Mouse (Mus musculus) bone marrow, adult 2 months (tissue): Measurements from ENCODE around the gene Rsl1d1. TPM values are rescaled to one million over a fixed set of nuclear protein-coding genes. Genes with fewer than 3 reads are reported as not detected.

Experiments
- H3K27ac ChIP-seq: fragments of 200-500 bp; 2 replicates; pipeline ENCODE4 v1.5.1; 2012; ENCODE audit warnings: low read depth, mild to moderate bottlenecking, control low read depth, inconsistent platforms, low read length; ENCODE audit not compliant: control insufficient read depth, poor library complexity, insufficient read depth
- H3K4me1 ChIP-seq: fragments of 200-500 bp; 2 replicates; pipeline ENCODE4 v1.6.1; 2011; ENCODE audit warnings: low read length; ENCODE audit not compliant: control insufficient read depth, insufficient read depth
- H3K4me3 ChIP-seq: fragments of 200-500 bp; replicated peaks from 2 replicates; pipeline ENCODE3; 2011; ENCODE audit warnings: mild to moderate bottlenecking, low read depth, low read length, control low read depth; ENCODE audit not compliant: control insufficient read depth
- CTCF ChIP-seq: fragments of 200-500 bp; IDR thresholded peaks from 2 replicates; pipeline ENCODE4 v1.5.1; 2011; ENCODE audit warnings: low read length, control low read depth; ENCODE audit not compliant: control insufficient read depth, insufficient read depth
- POLR2A ChIP-seq: fragments of 200-500 bp; IDR thresholded peaks from 2 replicates; pipeline ENCODE4 v1.6.1; 2011; ENCODE audit warnings: low read depth, mild to moderate bottlenecking, control low read depth, low read length, borderline replicate concordance; ENCODE audit not compliant: control insufficient read depth
- WGBS: fragments of 180-500 bp; shearing (Covaris S2); methylation state at CpG from one replicate; pipeline ENCODE4 v1.1.7; 2018; 5-methylcytosine and 5-hydroxymethylcytosine counted together
- polyA plus RNA-seq: library from polyadenylated mRNA; stranded (reverse); fragments of >200 nt; gene quantifications from 2 replicates; pipeline ENCODE4 v1.2.4, GENCODE M21; 2011; ENCODE audit warnings: low replicate concordance; ENCODE audit not compliant: missing spikeins, insufficient read depth, insufficient read length

The Rsl1d1 gene
- polyA plus RNA-seq, 1 experiment = 76.4 TPM

DNA sequence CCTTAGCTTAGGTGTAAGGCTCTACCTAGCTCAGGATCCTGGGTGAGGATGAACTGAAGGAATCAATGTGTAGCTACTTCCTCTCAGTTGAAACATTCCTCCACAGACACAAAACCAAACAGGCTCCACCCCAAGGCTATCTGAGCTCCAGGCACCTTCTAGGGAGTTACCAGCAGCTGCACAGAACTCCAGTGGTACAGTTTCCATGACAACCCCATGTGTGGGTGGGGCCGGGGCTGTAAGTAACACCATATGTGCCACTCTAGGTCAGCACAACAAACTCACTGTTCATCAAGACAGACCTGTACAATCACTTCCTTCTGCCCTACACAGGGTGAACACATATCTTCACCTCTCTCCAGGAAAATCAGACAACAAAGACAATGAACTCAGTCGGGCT is 4.7 kb downstream of the Rsl1d1 start:
- TF ChIP-seq CTCF (no peak), POLR2A (no peak)
- Histone ChIP-seq H3K27ac (no peak overlapping the region), H3K4me1 (no peaks in the 10 kb centered on the region), H3K4me3 (no peak overlapping the region)
- WGBS = 63% methylated on average over 2 of the region's 2 CpGs

DNA sequence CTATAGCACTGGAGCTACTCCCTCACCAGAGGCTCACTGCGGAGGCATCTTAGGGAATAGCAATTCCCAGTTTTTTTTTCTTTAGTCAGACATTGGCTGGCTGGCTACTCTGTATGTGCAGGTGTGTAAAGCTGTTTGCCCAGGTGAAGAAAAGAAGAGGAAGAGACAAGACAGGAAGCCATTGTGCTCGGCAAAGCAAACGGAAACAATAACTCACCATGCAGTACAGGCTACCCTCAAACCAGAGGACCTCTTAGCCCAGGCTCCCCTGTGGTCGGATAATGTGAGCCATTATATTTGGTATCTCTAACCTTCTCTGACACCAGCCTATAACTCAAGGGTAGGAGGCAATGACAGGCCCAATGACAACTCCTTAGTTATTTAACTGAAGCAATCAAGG is 6.1 kb downstream of the Rsl1d1 start:
- no peaks in the 10 kb centered on the region for H3K4me1 ChIP-seq
- no peak overlapping the region for H3K27ac ChIP-seq
- WGBS = 85% methylated on average over 4 of the region's 4 CpGs
- H3K4me3 ChIP-seq = no peak overlapping the region
- TF ChIP-seq POLR2A (no peak), CTCF (no peak)

DNA sequence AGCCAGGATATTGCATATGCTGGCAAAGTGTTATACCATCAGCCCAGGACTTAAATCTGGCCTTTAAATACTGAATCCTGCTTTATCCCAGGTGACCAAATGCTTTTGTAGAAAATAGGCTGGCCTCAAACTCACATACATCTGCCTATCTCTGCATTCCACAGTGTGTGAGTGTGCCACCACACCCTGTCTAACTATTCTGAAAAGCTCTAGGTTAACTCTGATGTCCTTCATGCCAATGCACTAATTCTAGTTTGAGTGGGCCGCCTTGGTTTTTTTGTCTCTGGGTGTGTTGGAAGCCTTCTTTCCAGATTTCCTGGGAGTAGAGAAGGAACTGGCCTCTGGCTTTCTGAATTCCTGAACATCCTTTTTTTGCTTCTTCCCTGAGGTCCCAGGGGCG is 9.9 kb downstream of the Rsl1d1 start:
- H3K4me3 ChIP-seq = no peak overlapping the region
- H3K27ac ChIP-seq = no peak overlapping the region
- 88% methylated on average over 2 of the region's 2 CpGs for WGBS
- TF ChIP-seq POLR2A (no peak), CTCF (no peak)
- no peaks in the 10 kb centered on the region for H3K4me1 ChIP-seq

DNA sequence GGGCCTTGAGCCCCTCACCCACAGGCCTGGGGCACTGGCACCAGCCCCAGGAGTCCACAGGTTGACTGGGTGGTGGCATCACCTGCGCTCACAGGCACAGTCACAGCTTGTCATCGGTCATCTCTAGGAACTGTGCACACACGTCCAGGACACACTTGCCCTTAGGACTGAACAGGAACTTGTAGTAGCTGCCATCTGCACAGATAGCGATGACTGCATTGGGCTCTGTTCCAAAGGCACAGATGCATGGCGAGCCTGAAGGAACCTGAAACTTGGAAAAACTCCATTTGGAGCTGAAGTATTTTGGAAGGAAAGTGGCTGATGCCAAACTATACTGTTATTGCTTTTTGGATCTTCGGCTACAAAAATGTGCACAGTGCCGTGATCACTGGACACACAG is 13.0 kb downstream of the Rsl1d1 start:
- TF ChIP-seq POLR2A = no peak
- no peak for TF ChIP-seq CTCF
- 81% methylated on average over 7 of the region's 7 CpGs for WGBS
- H3K27ac ChIP-seq = no peak overlapping the region
- H3K4me1 ChIP-seq = no peaks in the 10 kb centered on the region
- H3K4me3 ChIP-seq = no peak overlapping the region

DNA sequence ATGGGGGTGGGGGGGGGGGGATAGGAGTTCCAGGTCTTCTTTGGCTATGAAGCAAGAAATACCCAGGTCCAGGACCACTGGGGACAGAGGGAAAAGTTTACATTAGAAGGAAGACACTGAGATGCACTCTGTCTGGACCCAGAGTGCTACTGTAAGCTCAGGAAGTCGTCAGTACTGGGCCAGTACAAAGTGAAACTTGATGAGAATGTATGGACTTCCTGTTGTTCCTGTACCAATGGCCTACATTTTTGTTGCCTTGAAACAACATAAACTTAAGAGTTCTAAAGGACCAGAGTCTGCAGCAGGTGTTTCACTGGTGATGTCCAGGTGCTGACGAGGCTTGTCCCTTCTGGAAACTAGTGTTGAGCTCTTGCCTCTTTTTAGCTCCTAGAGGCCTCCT is 25.7 kb downstream of the Rsl1d1 start:
- WGBS = 58% methylated on average over 2 of the region's 2 CpGs
- TF ChIP-seq CTCF = no peak
- TF ChIP-seq POLR2A = no peak
- Histone ChIP-seq H3K4me3 (no peak overlapping the region), H3K27ac (no peak overlapping the region), H3K4me1 (peaks cover 3% of the 10 kb centered on the region)

DNA sequence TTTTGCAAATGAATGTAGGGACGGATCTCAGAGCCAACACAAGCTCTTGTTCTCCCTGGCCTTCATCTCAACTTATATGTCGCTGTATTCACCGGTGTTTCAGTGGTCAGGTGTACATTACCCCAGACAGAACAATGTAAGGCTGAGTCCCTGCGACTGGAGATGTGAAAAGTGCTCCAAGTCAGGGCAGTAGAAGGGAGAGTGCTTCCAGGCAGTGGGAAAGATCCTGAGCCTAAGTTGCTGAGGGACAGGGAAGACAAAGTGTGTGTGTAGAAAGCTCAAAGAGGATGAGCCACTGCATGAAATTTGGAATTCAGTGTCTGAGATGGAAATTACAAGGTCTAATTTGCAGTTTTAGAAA is 26.3 kb downstream of the Rsl1d1 start:
- H3K4me1 ChIP-seq = peaks cover 3% of the 10 kb centered on the region
- peak overlapping the region; percentile 96 for H3K4me3 ChIP-seq
- 9% methylated on average over 4 of the region's 4 CpGs for WGBS
- no peak for TF ChIP-seq POLR2A
- TF ChIP-seq CTCF = no peak
- peak overlapping the region; percentile 95; the same call in 1 of the 2 replicates for H3K27ac ChIP-seq

DNA sequence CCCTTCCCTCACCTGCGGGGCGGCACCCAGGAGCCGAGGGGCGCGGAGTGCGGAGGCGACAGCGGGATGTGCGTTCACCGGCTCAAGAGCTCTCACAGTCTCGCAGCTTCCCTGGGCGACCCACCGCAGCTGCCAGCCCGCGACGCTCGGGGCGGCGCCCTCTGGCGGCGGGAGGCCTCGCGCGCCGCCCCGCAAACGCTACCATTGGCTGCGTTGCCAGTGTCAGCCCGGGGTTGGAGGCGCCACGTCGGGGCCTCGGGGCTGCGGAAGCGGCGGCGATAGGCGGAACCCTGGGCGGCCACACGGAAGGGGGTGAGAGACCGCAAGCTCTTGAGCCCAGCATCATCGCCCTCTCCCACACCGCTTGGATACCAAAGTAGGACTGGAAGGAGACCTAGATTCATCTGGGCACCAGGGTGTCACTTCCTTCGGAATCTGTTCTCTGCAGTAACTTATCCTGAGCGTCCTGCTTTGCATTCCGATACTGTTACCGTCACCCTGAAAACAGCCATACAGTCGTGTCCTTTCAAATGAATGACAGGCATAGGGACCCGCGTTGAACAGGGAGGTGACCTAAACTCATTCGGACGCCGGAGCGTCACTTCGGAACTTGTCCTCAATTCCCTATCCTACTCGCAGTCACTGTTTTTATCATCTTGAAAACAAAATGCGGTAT is 26.8 kb downstream of the Rsl1d1 start, which contains the start of gene Zc3h7a:
TSS of gene Zc3h7a (minus strand) at position 186 of the 676 bp plus-strand sequence.
- under 1% methylated on average over 57 of the region's 57 CpGs for WGBS
- Histone ChIP-seq H3K4me3 (peak within 1 kb of the TSS; percentile 96), H3K27ac (peak within 1 kb of the TSS; percentile 95), H3K4me1 (peaks cover 3% of the 10 kb centered on the region)
- TF ChIP-seq CTCF (peak; percentile 72), POLR2A (peak; percentile 71; the same call in 1 of the 2 replicates)

DNA sequence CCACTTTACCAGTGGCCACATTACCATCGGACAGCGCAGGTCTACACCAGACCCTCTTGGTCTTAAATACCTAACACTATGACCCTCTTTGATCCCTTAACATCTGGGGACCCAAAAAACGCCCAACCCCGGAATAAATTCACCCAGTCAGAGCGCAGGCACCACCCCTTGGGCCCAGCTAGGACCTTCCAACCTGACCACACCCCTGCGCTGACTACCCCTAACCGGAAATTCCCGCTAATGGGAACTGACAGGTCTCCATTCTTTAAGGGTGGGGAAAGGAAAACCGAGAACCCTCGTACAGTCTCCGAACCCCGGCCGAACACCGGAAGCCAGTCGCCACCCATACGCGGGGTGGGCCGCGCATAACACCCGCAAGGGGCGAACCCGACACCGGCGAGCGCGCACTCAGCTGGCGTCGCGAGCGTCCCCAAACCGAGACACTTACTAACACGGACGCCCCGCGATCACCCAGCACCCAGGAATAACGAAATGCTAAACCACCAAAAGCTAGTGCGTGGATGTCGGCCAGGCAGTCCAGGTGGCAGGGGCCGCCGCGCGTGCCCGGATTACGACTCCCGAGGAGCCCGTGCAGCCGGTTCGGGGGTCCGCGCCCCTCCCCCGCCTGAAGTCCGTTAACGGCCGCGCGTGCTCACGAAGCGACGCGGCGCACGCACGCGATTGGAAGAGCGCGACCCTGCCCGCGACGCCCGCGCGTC is 27.5 kb downstream of the Rsl1d1 start:
- Histone ChIP-seq H3K4me1 (peaks cover 3% of the 10 kb centered on the region), H3K4me3 (peak overlapping the region; percentile 96), H3K27ac (peak overlapping the region; percentile 95)
- under 1% methylated on average over 72 of the region's 72 CpGs for WGBS
- TF ChIP-seq POLR2A (no peak; the same call in 1 of the 2 replicates), CTCF (no peak)
